Mouse (Mus musculus): ENCODE measurements around the gene Syt17.

GRCm38 (mm10) chr7:118365902-118366301, 82.1 kb downstream of the Syt17 start:
- TF ChIP-seq ZC3H11A (IDR thresholded peaks at IDR 0.05; ENCODE audit: borderline replicate concordance, low read depth, low read length) (no peak), MAFK (IDR thresholded peaks at IDR 0.05; ENCODE audit: insufficient read depth, low read depth, low read length) (no peak)
